Mouse (Mus musculus) hindbrain, embryonic 15.5 days (tissue): ENCODE measurements at regions not wholly inside any gene's neighbourhood (a gene's known extent, or its start where the extent isn't known, plus 50 kb on each side); places are given as distances from the start of the nearest gene placed in this dataset.

Experiments used
- ATAC-seq: fragments of 200-750 bp; cut with Nextera tagmentation; 2 replicates; pipeline ENCODE4 v1.8.0; 2017; ENCODE audit warnings: low read depth, moderate number of reproducible peaks, moderate TSS enrichment; ENCODE audit not compliant: low FRiP score
- H3K27ac ChIP-seq: fragments of 300-500 bp; sonication (generic); replicated peaks from 2 replicates; pipeline ENCODE4 v1.5.1; 2015; ENCODE audit warnings: mild to moderate bottlenecking, inconsistent platforms
- H3K27me3 ChIP-seq: fragments of 300-500 bp; sonication (generic); 2 replicates; pipeline ENCODE4 v1.6.1; 2015; ENCODE audit warnings: control low read depth, inconsistent platforms
- H3K36me3 ChIP-seq: fragments of 300-500 bp; sonication (generic); 2 replicates; pipeline ENCODE4 v1.6.1; 2015; ENCODE audit warnings: control low read depth, inconsistent platforms
- H3K4me1 ChIP-seq: fragments of 300-500 bp; sonication (generic); replicated peaks from 2 replicates; pipeline ENCODE4 v1.6.1; 2015; ENCODE audit warnings: control low read depth, inconsistent platforms
- H3K4me2 ChIP-seq: fragments of 300-500 bp; sonication (generic); 2 replicates; pipeline ENCODE4 v1.6.1; 2015; ENCODE audit warnings: moderate library complexity, mild to moderate bottlenecking, inconsistent platforms
- H3K4me3 ChIP-seq: fragments of 300-500 bp; sonication (generic); 2 replicates; pipeline ENCODE4 v1.5.1; 2015; ENCODE audit warnings: mild to moderate bottlenecking, inconsistent platforms
- H3K9ac ChIP-seq: fragments of 300-500 bp; sonication (generic); 2 replicates; pipeline ENCODE4 v1.6.1; 2015; ENCODE audit warnings: inconsistent platforms
- H3K9me3 ChIP-seq: fragments of 300-500 bp; sonication (generic); 2 replicates; pipeline ENCODE4 v1.6.1; 2016; ENCODE audit warnings: control low read depth, inconsistent platforms
- WGBS: fragments of 180-500 bp; shearing (Covaris S2); methylation state at CpG from one replicate; pipeline ENCODE4 v1.1.7; 2015; 5-methylcytosine and 5-hydroxymethylcytosine counted together

- WGBS: 76% methylated on average over 5 of the region's 5 CpGs
- Histone ChIP-seq H3K9me3 (no peaks in the 10 kb centered on the region), H3K4me2 (no peak overlapping the region), H3K27ac (no peak overlapping the region), H3K4me1 (no peaks in the 10 kb centered on the region; the same call in 1 of the 2 replicates), H3K36me3 (no peaks in the 10 kb centered on the region), H3K9ac (no peak overlapping the region), H3K4me3 (no peak overlapping the region), H3K27me3 (no peaks in the 10 kb centered on the region; the same call in 1 of the 2 replicates)
- no peak for ATAC-seq
Measured at GRCm38 (mm10) chr1:76638010-76638400, 876.9 kb downstream of the Epha4 start.

DNA sequence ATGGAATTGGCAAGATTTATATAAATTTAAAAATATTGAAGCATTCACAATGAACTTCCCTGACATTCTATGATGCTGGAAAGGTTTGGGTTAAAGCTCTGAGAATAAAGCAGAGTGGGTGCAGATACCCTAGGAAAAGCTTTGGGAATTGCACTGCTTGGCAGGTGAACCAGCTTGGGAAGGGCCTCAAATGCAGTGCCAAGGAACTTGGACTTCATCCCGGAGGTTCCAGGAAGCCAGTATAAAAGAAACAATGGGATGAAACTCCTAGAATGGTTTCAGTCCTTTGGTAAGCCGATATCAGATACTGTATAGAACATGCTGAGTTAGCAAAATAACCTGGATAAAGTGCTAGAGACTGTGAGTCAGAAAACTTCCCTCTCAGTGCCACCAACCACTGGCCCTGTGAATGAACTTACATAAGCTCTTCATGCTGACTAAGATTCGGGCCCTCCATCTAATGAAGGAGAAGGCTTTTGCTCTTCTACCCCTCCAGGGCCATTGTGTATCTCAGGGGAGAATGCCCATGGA is 873.6 kb downstream of the Epha4 start:
- no peaks in the 10 kb centered on the region for H3K9me3 ChIP-seq
- H3K36me3 ChIP-seq: no peaks in the 10 kb centered on the region
- no peak for ATAC-seq
- no peak overlapping the region for H3K9ac ChIP-seq
- H3K4me3 ChIP-seq: no peak overlapping the region
- no peak overlapping the region for H3K27ac ChIP-seq
- no peak overlapping the region for H3K4me2 ChIP-seq
- H3K4me1 ChIP-seq: no peaks in the 10 kb centered on the region; the same call in 1 of the 2 replicates
- 73% methylated on average over 3 of the region's 3 CpGs for WGBS
- H3K27me3 ChIP-seq: no peaks in the 10 kb centered on the region; the same call in 1 of the 2 replicates

GRCm38 (mm10) chr1:76642703-76643102 is 872.2 kb downstream of the Epha4 start:
- no peaks in the 10 kb centered on the region for H3K9me3 ChIP-seq
- no peaks in the 10 kb centered on the region for H3K4me1 ChIP-seq
- H3K4me2 ChIP-seq: no peak overlapping the region
- no peaks in the 10 kb centered on the region for H3K36me3 ChIP-seq
- ATAC-seq: no peak
- no peak overlapping the region for H3K4me3 ChIP-seq
- 66% methylated on average over 6 of the region's 6 CpGs for WGBS
- H3K27me3 ChIP-seq: no peaks in the 10 kb centered on the region; the same call in 1 of the 2 replicates
- no peak overlapping the region for H3K9ac ChIP-seq
- H3K27ac ChIP-seq: no peak overlapping the region

GRCm38 (mm10) chr1:76644895-76645294 is 870.0 kb downstream of the Epha4 start:
- Histone ChIP-seq H3K9ac (no peak overlapping the region), H3K9me3 (no peaks in the 10 kb centered on the region), H3K4me1 (no peaks in the 10 kb centered on the region), H3K36me3 (no peaks in the 10 kb centered on the region), H3K4me3 (no peak overlapping the region), H3K4me2 (no peak overlapping the region), H3K27me3 (no peaks in the 10 kb centered on the region), H3K27ac (no peak overlapping the region)
- ATAC-seq: no peak
- 69% methylated on average over 3 of the region's 3 CpGs for whole genome bisulfite sequencing

- Histone ChIP-seq H3K27ac (no peak overlapping the region), H3K4me3 (no peak overlapping the region), H3K4me2 (no peak overlapping the region), H3K27me3 (no peaks in the 10 kb centered on the region), H3K9me3 (no peaks in the 10 kb centered on the region), H3K4me1 (no peaks in the 10 kb centered on the region), H3K9ac (no peak overlapping the region), H3K36me3 (no peaks in the 10 kb centered on the region)
- ATAC-seq: no peak
- 71% methylated on average over 1 of the region's 1 CpGs for WGBS
Measured at GRCm38 (mm10) chr1:76654826-76655225, 860.1 kb downstream of the Epha4 start.

- no peak overlapping the region for H3K9ac ChIP-seq
- H3K27ac ChIP-seq: no peak overlapping the region
- H3K36me3 ChIP-seq: no peaks in the 10 kb centered on the region
- no peaks in the 10 kb centered on the region for H3K27me3 ChIP-seq
- no peak overlapping the region for H3K4me2 ChIP-seq
- ATAC-seq: no peak
- H3K9me3 ChIP-seq: no peaks in the 10 kb centered on the region
- 83% methylated on average over 4 of the region's 4 CpGs for WGBS
- H3K4me1 ChIP-seq: no peaks in the 10 kb centered on the region
- H3K4me3 ChIP-seq: no peak overlapping the region
Measured at GRCm38 (mm10) chr1:76658228-76658627, 856.7 kb downstream of the Epha4 start.

GRCm38 (mm10) chr1:76660146-76660545 is 854.7 kb downstream of the Epha4 start:
- H3K4me1 ChIP-seq: no peaks in the 10 kb centered on the region
- no peaks in the 10 kb centered on the region for H3K36me3 ChIP-seq
- H3K4me3 ChIP-seq: no peak overlapping the region
- no peak for ATAC-seq
- H3K9ac ChIP-seq: no peak overlapping the region
- H3K27me3 ChIP-seq: no peaks in the 10 kb centered on the region
- WGBS: 92% methylated on average over 3 of the region's 3 CpGs
- no peak overlapping the region for H3K27ac ChIP-seq
- H3K4me2 ChIP-seq: no peak overlapping the region
- H3K9me3 ChIP-seq: no peaks in the 10 kb centered on the region

GRCm38 (mm10) chr1:76664381-76664780 is 850.5 kb downstream of the Epha4 start:
- no peaks in the 10 kb centered on the region for H3K9me3 ChIP-seq
- H3K9ac ChIP-seq: no peak overlapping the region
- no peak overlapping the region for H3K4me2 ChIP-seq
- H3K36me3 ChIP-seq: no peaks in the 10 kb centered on the region
- ATAC-seq: no peak
- H3K27me3 ChIP-seq: no peaks in the 10 kb centered on the region
- no peak overlapping the region for H3K27ac ChIP-seq
- H3K4me3 ChIP-seq: no peak overlapping the region
- WGBS: 93% methylated on average over 4 of the region's 4 CpGs
- H3K4me1 ChIP-seq: no peaks in the 10 kb centered on the region

- Histone ChIP-seq H3K9ac (no peak overlapping the region), H3K4me3 (no peak overlapping the region), H3K27ac (no peak overlapping the region), H3K36me3 (no peaks in the 10 kb centered on the region), H3K4me2 (no peak overlapping the region), H3K27me3 (no peaks in the 10 kb centered on the region), H3K4me1 (no peaks in the 10 kb centered on the region), H3K9me3 (no peaks in the 10 kb centered on the region)
- WGBS: 71% methylated on average over 6 of the region's 6 CpGs
- ATAC-seq: no peak
Measured at GRCm38 (mm10) chr1:76676836-76677235, 838.1 kb downstream of the Epha4 start.

GRCm38 (mm10) chr1:76705556-76705955 is 809.3 kb downstream of the Epha4 start:
- H3K27ac ChIP-seq: no peak overlapping the region
- no peaks in the 10 kb centered on the region for H3K9me3 ChIP-seq
- ATAC-seq: no peak
- no peak overlapping the region for H3K4me3 ChIP-seq
- H3K36me3 ChIP-seq: no peaks in the 10 kb centered on the region
- H3K4me2 ChIP-seq: no peak overlapping the region
- no peaks in the 10 kb centered on the region for H3K4me1 ChIP-seq
- H3K27me3 ChIP-seq: no peaks in the 10 kb centered on the region
- WGBS: 43% methylated on average over 2 of the region's 2 CpGs
- H3K9ac ChIP-seq: no peak overlapping the region

- Histone ChIP-seq H3K4me1 (0 out of 2 replicates have a peak, but pooled peaks cover 3% of the 10 kb centered on the region), H3K27me3 (no peaks in the 10 kb centered on the region), H3K4me2 (no peak overlapping the region), H3K9ac (no peak overlapping the region), H3K9me3 (no peaks in the 10 kb centered on the region), H3K4me3 (no peak overlapping the region), H3K27ac (no peak overlapping the region), H3K36me3 (no peaks in the 10 kb centered on the region)
- ATAC-seq: no peak
- WGBS: 60% methylated on average over 11 of the region's 11 CpGs
Measured at GRCm38 (mm10) chr1:76717639-76718292, 797.1 kb downstream of the Epha4 start.

DNA sequence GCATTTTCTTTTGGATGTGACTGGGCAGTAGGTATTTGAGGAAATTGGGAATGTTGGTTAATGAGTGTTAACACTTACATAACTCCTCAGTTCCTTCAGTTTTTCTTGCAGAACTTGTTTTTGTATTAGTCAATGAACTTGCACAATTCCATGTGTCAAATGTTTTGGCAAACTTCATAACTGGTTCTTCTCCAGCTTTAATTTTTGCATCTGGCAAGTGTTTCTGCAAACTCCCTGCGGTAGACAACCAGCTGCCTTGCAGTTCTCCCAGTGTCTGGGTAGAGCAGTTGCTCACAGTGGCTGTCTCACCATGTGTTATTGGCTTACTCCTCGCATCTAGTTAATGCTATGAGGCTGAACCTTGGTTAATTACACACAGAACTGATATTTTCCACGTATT is 790.4 kb downstream of the Epha4 start:
- 64% methylated on average over 3 of the region's 3 CpGs for WGBS
- Histone ChIP-seq H3K4me2 (no peak overlapping the region), H3K4me1 (no peaks in the 10 kb centered on the region), H3K9me3 (no peaks in the 10 kb centered on the region), H3K4me3 (no peak overlapping the region), H3K27ac (no peak overlapping the region), H3K27me3 (no peaks in the 10 kb centered on the region), H3K36me3 (no peaks in the 10 kb centered on the region), H3K9ac (no peak overlapping the region)
- ATAC-seq: no peak

DNA sequence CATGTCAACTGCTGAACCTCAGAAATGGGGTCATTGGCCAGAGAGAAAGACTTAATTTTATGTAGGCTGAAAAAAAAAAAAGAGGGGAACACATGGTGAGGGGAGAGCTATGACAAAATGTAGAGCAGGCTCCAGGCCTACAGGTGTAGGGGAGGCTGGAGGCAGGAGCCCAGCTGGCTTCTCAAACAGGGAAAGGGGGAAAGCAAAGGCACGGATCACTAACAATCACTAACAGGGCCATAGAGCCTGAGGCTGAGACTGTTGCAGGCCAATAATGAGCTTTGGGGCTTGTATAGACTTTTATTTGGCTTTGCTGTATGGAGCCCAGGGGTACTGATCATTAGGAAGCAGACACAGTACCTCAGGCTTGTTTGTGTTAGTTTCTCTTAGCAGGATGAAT is 777.9 kb downstream of the Epha4 start:
- no peak overlapping the region for H3K4me3 ChIP-seq
- H3K27ac ChIP-seq: no peak overlapping the region
- WGBS: 48% methylated on average over 1 of the region's 1 CpGs
- no peaks in the 10 kb centered on the region for H3K27me3 ChIP-seq
- no peaks in the 10 kb centered on the region for H3K4me1 ChIP-seq
- no peaks in the 10 kb centered on the region for H3K36me3 ChIP-seq
- no peaks in the 10 kb centered on the region for H3K9me3 ChIP-seq
- H3K9ac ChIP-seq: no peak overlapping the region
- ATAC-seq: no peak
- no peak overlapping the region for H3K4me2 ChIP-seq
